Mouse (Mus musculus) heart, embryonic 16.5 days (tissue): ENCODE results near the gene Galnt10. TPM values are rescaled to one million over a fixed set of nuclear protein-coding genes. Genes with fewer than 3 reads are reported as not detected.
A peak's percentile ranks its signal among the peaks of the same experiment; 100 is the strongest.

Experiments used
- ATAC-seq: fragments of 200-750 bp; cut with Nextera tagmentation; replicated peaks from 2 replicates; pipeline ENCODE4 v1.8.0; 2017; ENCODE audit warnings: moderate number of reproducible peaks; ENCODE audit not compliant: insufficient read depth, low FRiP score; ENCODE audit errors: extremely low read depth
- H3K27ac ChIP-seq: fragments of 300-500 bp; sonication (generic); 2 replicates; pipeline ENCODE4 v1.5.1; 2014; ENCODE audit warnings: mild to moderate bottlenecking, low read length, control low read depth, moderate library complexity
- H3K27me3 ChIP-seq: fragments of 300-500 bp; sonication (generic); 2 replicates; pipeline ENCODE4 v1.6.1; 2014; ENCODE audit warnings: low read length, mixed read lengths; ENCODE audit not compliant: control insufficient read depth, insufficient read depth
- H3K36me3 ChIP-seq: fragments of 300-500 bp; sonication (generic); 2 replicates; pipeline ENCODE4 v1.6.1; 2014; ENCODE audit not compliant: control insufficient read depth, insufficient read depth
- H3K4me1 ChIP-seq: fragments of 300-500 bp; sonication (generic); 2 replicates; pipeline ENCODE4 v1.6.1; 2014; ENCODE audit warnings: low read length, mixed read lengths; ENCODE audit not compliant: control insufficient read depth, insufficient read depth
- H3K4me2 ChIP-seq: fragments of 300-500 bp; sonication (generic); 2 replicates; pipeline ENCODE4 v1.6.1; 2014; ENCODE audit warnings: low read depth, mild to moderate bottlenecking, control low read depth, low read length
- H3K4me3 ChIP-seq: fragments of 300-500 bp; sonication (generic); 2 replicates; pipeline ENCODE4 v1.5.1; 2014; ENCODE audit warnings: mild to moderate bottlenecking, control low read depth, low read length
- H3K9ac ChIP-seq: fragments of 300-500 bp; sonication (generic); 2 replicates; pipeline ENCODE4 v1.6.1; 2014; ENCODE audit warnings: low read length, control low read depth
- H3K9me3 ChIP-seq: fragments of 300-500 bp; sonication (generic); replicated peaks from 2 replicates; pipeline ENCODE4 v1.6.1; 2016; ENCODE audit warnings: low read length; ENCODE audit not compliant: control insufficient read depth
- WGBS: fragments of 180-500 bp; shearing (Covaris S2); extraction: QIAGEN DNeasy Blood & Tissue Kit; methylation state at CpG from one replicate; pipeline ENCODE4 v1.1.7; 2014; 5-methylcytosine and 5-hydroxymethylcytosine counted together
- polyA plus RNA-seq: library from polyadenylated mRNA; unstranded; fragments of >200 nt; fragmentation: Nextera tagmentation; extraction: Ambion mirVana; gene quantifications from 2 replicates; pipeline ENCODE4 v1.2.1, GENCODE M21; 2015

Gene Galnt10
- polyA plus RNA-seq, 1 experiment from 2014 or later: 9.3 TPM

DNA sequence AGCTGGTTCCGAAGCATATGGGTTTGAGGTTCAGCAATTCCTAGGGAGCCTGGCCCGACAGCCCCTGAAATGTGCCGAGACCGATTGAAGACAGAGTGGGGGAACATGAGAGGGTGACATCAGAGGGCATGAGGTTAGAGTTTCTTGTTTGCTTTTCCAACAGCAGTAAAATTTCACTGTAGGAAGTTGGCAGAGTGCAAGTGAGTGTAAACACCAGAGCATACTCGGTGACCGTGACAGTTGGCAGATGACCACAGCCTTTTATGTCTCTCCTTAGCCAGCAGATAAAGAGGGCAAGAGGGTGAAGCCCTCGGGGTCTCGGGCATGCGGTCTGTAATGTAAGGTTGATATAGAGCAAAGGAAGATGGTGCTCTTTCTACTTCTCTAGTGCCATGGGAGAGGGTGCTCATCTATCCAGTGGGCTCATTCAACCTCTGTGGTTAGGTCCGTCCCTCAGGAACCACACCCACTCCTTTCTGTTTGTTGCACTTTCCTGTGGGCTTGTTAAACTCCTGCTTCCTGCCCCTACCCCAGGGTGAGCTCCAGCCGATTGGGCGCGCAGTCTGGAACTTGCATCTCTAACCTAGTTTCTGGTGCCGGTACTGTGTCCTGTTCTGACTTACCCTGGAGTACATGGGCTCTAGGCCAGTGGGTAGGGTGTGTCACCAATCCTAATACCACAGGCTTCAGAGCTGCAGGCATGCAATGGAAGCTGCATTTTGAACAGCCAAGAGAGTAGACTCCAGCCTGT is 43.1 kb downstream of the Galnt10 start:
- Histone ChIP-seq H3K36me3 (no peaks in the 10 kb centered on the region), H3K4me1 (peaks cover 19% of the 10 kb centered on the region), H3K9ac (no peak overlapping the region), H3K27ac (no peak overlapping the region), H3K27me3 (no peaks in the 10 kb centered on the region), H3K9me3 (no peaks in the 10 kb centered on the region), H3K4me3 (no peak overlapping the region), H3K4me2 (no peak overlapping the region)
- ATAC-seq: no peak
- 42% methylated on average over 14 of the region's 14 CpGs for WGBS

DNA sequence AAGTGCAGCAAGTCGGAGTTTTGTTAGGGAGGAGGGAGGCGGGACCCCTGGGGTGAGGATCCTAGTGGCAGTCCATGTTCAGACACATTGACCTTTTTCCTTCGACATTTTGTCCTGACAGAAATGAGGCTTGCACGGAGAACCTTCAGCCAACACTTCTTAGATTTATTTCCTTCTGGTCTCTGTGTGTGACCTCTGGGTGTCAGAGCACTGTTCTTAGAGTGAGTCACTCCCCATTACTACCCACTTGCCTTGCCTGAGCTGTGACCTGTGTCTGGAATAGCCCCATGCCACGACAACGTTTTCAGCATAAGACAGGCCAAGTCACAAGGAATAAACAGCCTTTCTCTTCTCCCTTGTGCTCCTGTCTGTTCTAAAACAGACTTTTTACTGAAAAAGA is 44.6 kb downstream of the Galnt10 start:
- Histone ChIP-seq H3K36me3 (no peaks in the 10 kb centered on the region), H3K4me2 (no peak overlapping the region), H3K4me1 (peaks cover 15% of the 10 kb centered on the region; the same call in 1 of the 2 replicates), H3K4me3 (no peak overlapping the region), H3K27me3 (no peaks in the 10 kb centered on the region), H3K9me3 (no peaks in the 10 kb centered on the region), H3K9ac (no peak overlapping the region), H3K27ac (no peak overlapping the region)
- WGBS: 77% methylated on average over 6 of the region's 6 CpGs
- no peak for ATAC-seq

GRCm38 (mm10) chr11:57690836-57691235 is 45.6 kb downstream of the Galnt10 start:
- Histone ChIP-seq H3K36me3 (no peaks in the 10 kb centered on the region), H3K27me3 (no peaks in the 10 kb centered on the region), H3K27ac (no peak overlapping the region), H3K4me1 (peaks cover 15% of the 10 kb centered on the region; the same call in 1 of the 2 replicates), H3K4me2 (no peak overlapping the region), H3K9me3 (no peaks in the 10 kb centered on the region), H3K9ac (no peak overlapping the region), H3K4me3 (no peak overlapping the region)
- ATAC-seq: no peak
- WGBS: 87% methylated on average over 5 of the region's 5 CpGs

DNA sequence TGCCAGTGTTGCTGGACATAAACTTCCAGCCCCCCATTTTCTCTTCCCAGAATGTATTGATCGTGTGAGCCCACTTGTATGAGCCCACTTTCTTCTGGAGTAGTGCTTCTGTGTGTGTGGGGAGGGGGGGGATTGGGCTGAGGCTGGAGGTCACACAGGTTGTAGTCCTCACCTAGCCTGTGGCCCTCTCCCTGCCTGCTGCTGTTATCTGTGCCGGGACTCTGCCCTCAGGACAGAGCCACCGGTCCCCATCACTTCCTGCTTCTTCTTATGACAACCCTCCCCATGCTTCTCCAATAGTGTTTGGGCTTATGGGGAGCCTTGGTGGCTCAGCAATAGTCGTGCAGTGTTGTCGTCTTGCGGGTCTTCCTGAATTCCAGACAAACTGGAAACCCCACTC is 46.7 kb downstream of the Galnt10 start:
- H3K4me3 ChIP-seq: no peak overlapping the region
- no peak overlapping the region for H3K9ac ChIP-seq
- no peak overlapping the region for H3K4me2 ChIP-seq
- no peak for ATAC-seq
- peaks cover 15% of the 10 kb centered on the region; the same call in 1 of the 2 replicates for H3K4me1 ChIP-seq
- H3K27ac ChIP-seq: no peak overlapping the region
- no peaks in the 10 kb centered on the region for H3K36me3 ChIP-seq
- H3K9me3 ChIP-seq: no peaks in the 10 kb centered on the region
- WGBS: 58% methylated on average over 6 of the region's 6 CpGs
- no peaks in the 10 kb centered on the region for H3K27me3 ChIP-seq

DNA sequence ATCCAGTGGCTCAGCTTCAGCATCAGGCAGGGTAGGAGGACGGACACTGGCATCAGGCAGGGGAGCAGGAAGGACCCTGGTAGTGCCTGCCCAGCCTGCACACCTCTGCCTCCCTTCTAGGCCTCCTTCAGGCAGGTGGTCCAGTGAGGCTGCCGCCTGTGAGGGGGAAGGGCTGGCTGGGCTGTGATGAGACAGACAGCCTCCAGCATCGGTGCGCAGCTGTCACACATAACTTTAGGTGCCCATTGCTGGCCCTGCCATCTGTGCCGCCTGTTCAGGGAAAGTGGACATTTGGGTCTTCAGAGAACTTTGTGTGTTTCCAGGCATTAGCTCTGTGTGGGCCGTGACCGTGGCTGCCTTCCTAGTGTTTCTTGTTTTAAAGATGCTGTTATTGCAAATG is 47.5 kb downstream of the Galnt10 start:
- H3K27ac ChIP-seq: no peak overlapping the region
- H3K4me2 ChIP-seq: no peak overlapping the region
- no peaks in the 10 kb centered on the region for H3K36me3 ChIP-seq
- no peak for ATAC-seq
- H3K9me3 ChIP-seq: no peaks in the 10 kb centered on the region
- no peak overlapping the region for H3K9ac ChIP-seq
- peaks cover 16% of the 10 kb centered on the region for H3K4me1 ChIP-seq
- H3K27me3 ChIP-seq: no peaks in the 10 kb centered on the region
- WGBS: 87% methylated on average over 7 of the region's 7 CpGs
- H3K4me3 ChIP-seq: no peak overlapping the region

GRCm38 (mm10) chr11:57694486-57694885 is 49.2 kb downstream of the Galnt10 start:
- Histone ChIP-seq H3K4me1 (peaks cover 3% of the 10 kb centered on the region), H3K9ac (no peak overlapping the region), H3K27me3 (no peaks in the 10 kb centered on the region), H3K9me3 (no peaks in the 10 kb centered on the region), H3K36me3 (no peaks in the 10 kb centered on the region), H3K4me2 (no peak overlapping the region), H3K27ac (no peak overlapping the region), H3K4me3 (no peak overlapping the region)
- ATAC-seq: no peak
- 86% methylated on average over 6 of the region's 6 CpGs for WGBS

DNA sequence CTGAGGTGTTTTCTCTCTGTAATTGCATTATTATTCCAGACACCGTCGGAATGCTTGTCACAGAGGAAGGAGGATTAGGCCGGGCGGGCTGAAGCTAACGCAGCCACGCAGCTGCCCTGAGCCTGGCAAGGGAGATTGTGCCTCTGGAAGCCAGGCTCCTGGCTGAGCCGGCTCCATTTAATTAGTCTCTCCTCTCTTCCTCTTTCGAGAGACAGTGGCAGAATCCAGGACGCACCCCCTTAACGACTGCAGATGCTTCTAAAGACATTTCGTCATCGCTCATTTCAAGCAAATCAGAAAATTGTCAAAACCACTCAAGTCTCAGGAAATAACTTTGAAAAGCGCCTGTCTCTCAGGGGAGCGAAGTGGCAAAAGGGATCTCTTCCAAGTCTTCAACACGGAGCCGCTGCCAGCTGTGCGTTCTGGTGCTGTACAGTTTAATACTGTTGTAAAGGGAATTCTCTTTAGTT is 51.0 kb downstream of the Galnt10 start:
- 50% methylated on average over 17 of the region's 17 CpGs for WGBS
- Histone ChIP-seq H3K27ac (peak overlapping the region; percentile 6; the same call in 1 of the 2 replicates), H3K4me2 (no peak overlapping the region), H3K36me3 (no peaks in the 10 kb centered on the region), H3K9ac (no peak overlapping the region), H3K4me3 (no peak overlapping the region), H3K4me1 (peaks cover 6% of the 10 kb centered on the region), H3K9me3 (no peaks in the 10 kb centered on the region), H3K27me3 (no peaks in the 10 kb centered on the region)
- ATAC-seq: no peak

- Histone ChIP-seq H3K36me3 (no peaks in the 10 kb centered on the region), H3K27ac (peak overlapping the region; percentile 8; the same call in 1 of the 2 replicates), H3K9me3 (no peaks in the 10 kb centered on the region), H3K4me1 (peaks cover 12% of the 10 kb centered on the region), H3K4me2 (no peak overlapping the region), H3K27me3 (no peaks in the 10 kb centered on the region), H3K9ac (no peak overlapping the region), H3K4me3 (no peak overlapping the region)
- ATAC-seq: peak; percentile 80
- WGBS: 62% methylated on average over 5 of the region's 5 CpGs
Observed at GRCm38 (mm10) chr11:57696807-57697251, 51.6 kb downstream of the Galnt10 start.

DNA sequence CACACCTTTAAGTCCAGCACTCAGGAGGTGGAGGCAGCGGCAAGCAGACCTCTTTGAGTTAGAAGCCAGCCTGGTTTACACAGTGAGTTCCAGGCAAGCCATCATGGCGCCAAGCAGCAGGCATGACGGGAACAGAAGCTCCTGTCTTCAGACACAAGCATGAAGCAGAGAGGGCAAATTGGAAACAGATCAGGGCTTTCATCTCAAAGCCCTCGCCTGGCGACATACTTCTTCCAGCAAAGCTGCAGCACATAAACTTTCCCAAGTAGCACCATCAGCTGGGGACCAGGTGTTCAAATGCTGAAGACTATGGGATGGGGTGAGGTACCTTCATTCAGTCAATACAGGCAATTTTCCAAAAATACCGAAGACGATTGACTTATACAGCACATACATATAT is 54.9 kb downstream of the Galnt10 start:
- peaks cover 13% of the 10 kb centered on the region for H3K4me1 ChIP-seq
- H3K9ac ChIP-seq: no peak overlapping the region
- no peak overlapping the region for H3K4me3 ChIP-seq
- peaks cover 5% of the 10 kb centered on the region; the same call in 1 of the 2 replicates for H3K9me3 ChIP-seq
- H3K27me3 ChIP-seq: no peaks in the 10 kb centered on the region
- WGBS: 90% methylated on average over 7 of the region's 7 CpGs
- no peak for ATAC-seq
- peaks cover under 1% of the 10 kb centered on the region for H3K36me3 ChIP-seq
- H3K27ac ChIP-seq: no peak overlapping the region
- H3K4me2 ChIP-seq: no peak overlapping the region
